Mouse (Mus musculus) heart, embryonic 14.5 days (tissue): ENCODE measurements around the gene Maml2. TPM values are rescaled to one million over a fixed set of nuclear protein-coding genes. Genes with fewer than 3 reads are reported as not detected.

Experiments
- ATAC-seq: fragments of 200-750 bp; cut with Nextera tagmentation; 2 replicates; pipeline ENCODE4 v1.8.0; 2017; ENCODE audit warnings: low read depth, moderate TSS enrichment; ENCODE audit not compliant: insufficient number of reproducible peaks, insufficient read depth, low FRiP score
- H3K27ac ChIP-seq, 2 experiments: fragments of 200-500 bp in 1 of 2; fragments of 300-500 bp in 1 of 2; sonication (generic) in 1 of 2; replicated peaks in 1 of 2; 2 replicates each; pipeline ENCODE4 v1.5.1; 2012 to 2014; ENCODE audit warnings: low read depth in 2 of 2, low read length in 2 of 2, control low read depth in 1 of 2, mild to moderate bottlenecking in 1 of 2, mixed read lengths in 1 of 2; ENCODE audit not compliant: control insufficient read depth in 1 of 2, insufficient read depth in 1 of 2
- H3K27me3 ChIP-seq: fragments of 300-500 bp; sonication (generic); 2 replicates; pipeline ENCODE4 v1.6.1; 2014; ENCODE audit warnings: mild to moderate bottlenecking, low read length, control low read depth; ENCODE audit not compliant: control insufficient read depth, insufficient read depth
- H3K36me3 ChIP-seq: fragments of 300-500 bp; sonication (generic); 2 replicates; pipeline ENCODE4 v1.6.1; 2014; ENCODE audit warnings: mild to moderate bottlenecking, control low read depth, low read length, mixed read lengths; ENCODE audit not compliant: control insufficient read depth, insufficient read depth
- H3K4me1 ChIP-seq, 2 experiments: fragments of 200-500 bp in 1 of 2; fragments of 300-500 bp in 1 of 2; sonication (generic) in 1 of 2; 2 replicates each; pipeline ENCODE4 v1.6.1; 2012 to 2014; ENCODE audit warnings: low read length in 2 of 2, control low read depth in 1 of 2, mixed read lengths in 1 of 2; ENCODE audit not compliant: control insufficient read depth in 2 of 2, insufficient read depth in 2 of 2
- H3K4me2 ChIP-seq: fragments of 300-500 bp; sonication (generic); 2 replicates; pipeline ENCODE4 v1.6.1; 2014; ENCODE audit warnings: mild to moderate bottlenecking, low read length
- H3K4me3 ChIP-seq, 2 experiments: fragments of 200-500 bp in 1 of 2; fragments of 300-500 bp in 1 of 2; sonication (generic) in 1 of 2; 2 replicates each; pipeline ENCODE4 v1.5.1; 2012 to 2014; ENCODE audit warnings: low read length in 2 of 2, mild to moderate bottlenecking in 2 of 2, control low read depth in 1 of 2, low read depth in 1 of 2, moderate library complexity in 1 of 2; ENCODE audit not compliant: control insufficient read depth in 1 of 2, insufficient read depth in 1 of 2
- H3K9ac ChIP-seq: fragments of 300-500 bp; sonication (generic); 2 replicates; pipeline ENCODE4 v1.6.1; 2014; ENCODE audit warnings: mild to moderate bottlenecking, low read length
- H3K9me3 ChIP-seq: fragments of 300-500 bp; sonication (generic); 2 replicates; pipeline ENCODE4 v1.6.1; 2016; ENCODE audit warnings: low read length, control low read depth; ENCODE audit not compliant: control insufficient read depth
- WGBS: fragments of 180-500 bp; shearing (Covaris S2); extraction: QIAGEN DNeasy Blood & Tissue Kit; methylation state at CpG from one replicate; pipeline ENCODE4 v1.1.7; 2014; 5-methylcytosine and 5-hydroxymethylcytosine counted together
- polyA plus RNA-seq: library from polyadenylated mRNA; unstranded; fragments of >200 nt; fragmentation: Nextera tagmentation; extraction: Ambion mirVana; gene quantifications from 2 replicates; pipeline ENCODE4 v1.2.1, GENCODE M21; 2014

Gene Maml2
- polyA plus RNA-seq, 1 experiment from 2014 or later = 10.5 TPM

DNA sequence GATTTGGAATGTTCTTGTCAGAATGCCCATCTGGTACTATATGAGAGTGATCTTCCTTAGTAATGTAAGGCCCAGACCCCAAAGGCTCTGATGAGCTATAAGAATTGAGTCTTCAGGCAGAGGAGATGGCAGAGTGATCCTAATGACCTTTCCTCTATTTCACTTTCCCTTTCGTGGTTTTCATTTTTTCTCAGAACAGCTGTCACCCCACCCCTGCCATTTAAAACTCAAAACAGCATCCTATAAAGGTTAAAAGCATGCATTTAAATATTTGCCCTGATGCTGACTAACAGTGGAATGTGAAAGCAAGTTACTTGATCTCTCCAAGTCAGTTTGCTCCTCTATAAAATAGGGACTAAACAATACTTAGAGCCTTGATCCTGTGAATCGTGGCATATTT lies 10.3 kb upstream of the Maml2 start:
- H3K27me3 ChIP-seq = no peaks in the 10 kb centered on the region
- H3K9me3 ChIP-seq = no peaks in the 10 kb centered on the region
- H3K36me3 ChIP-seq = no peaks in the 10 kb centered on the region
- no peaks in the 10 kb centered on the region for H3K4me1 ChIP-seq
- no peak overlapping the region for H3K27ac ChIP-seq
- 65% methylated on average over 2 of the region's 2 CpGs for WGBS
- no peak overlapping the region for H3K9ac ChIP-seq
- no peak for ATAC-seq
- no peak overlapping the region for H3K4me3 ChIP-seq
- H3K4me2 ChIP-seq = no peak overlapping the region

DNA sequence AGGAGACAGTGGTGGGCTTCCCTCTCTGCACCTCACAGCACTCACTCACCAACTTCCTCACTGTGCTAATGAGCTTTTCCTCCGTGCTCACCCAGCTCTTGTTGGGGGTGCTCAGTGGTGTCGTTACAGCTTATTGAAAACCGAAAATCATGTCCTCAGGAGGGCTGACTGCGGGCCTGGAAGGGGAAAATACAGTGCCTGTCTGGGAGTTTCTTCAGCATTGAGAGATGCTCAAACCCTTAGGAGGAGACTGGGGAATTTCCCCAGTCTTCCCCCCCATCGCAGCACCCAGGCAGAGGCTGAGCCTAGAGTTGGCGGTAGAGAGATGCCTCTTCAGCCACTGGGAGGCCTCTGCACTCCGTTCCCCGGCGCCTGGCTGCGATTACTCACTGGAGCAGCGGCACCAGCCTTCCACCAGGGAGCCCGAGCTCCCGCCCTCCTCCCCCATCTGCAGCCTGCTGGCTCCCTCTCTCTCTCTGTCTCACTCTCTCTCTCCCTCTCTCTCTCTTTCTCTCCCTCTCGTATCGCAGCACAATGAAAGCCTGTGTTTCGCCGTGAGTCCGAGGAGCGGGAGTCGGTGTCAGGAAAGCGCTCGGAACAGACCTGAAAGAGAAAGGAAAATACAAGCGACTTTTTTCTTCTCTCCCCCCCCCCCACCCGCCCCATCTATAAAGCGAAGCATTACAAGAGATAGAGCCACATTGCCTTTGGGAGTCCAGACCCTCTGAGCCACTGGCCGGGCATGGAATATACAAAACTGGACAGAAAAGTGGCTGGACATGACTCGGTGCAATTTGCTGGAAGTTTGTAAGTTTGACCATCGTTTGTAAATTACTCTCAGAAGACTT lies 1.3 kb upstream of the Maml2 start:
- no peaks in the 10 kb centered on the region for H3K36me3 ChIP-seq
- peak overlapping the region; percentile 57 to 75 for H3K4me3 ChIP-seq
- ATAC-seq = peak; percentile 89
- peak overlapping the region; percentile 97 for H3K4me2 ChIP-seq
- peaks cover 29 to 34% of the 10 kb centered on the region in 2 experiments for H3K4me1 ChIP-seq
- H3K27me3 ChIP-seq = no peaks in the 10 kb centered on the region
- H3K27ac ChIP-seq = peak overlapping the region; percentile 72 to 88
- H3K9me3 ChIP-seq = no peaks in the 10 kb centered on the region
- under 1% methylated on average over 28 of the region's 28 CpGs for WGBS
- peak overlapping the region; percentile 90 for H3K9ac ChIP-seq

DNA sequence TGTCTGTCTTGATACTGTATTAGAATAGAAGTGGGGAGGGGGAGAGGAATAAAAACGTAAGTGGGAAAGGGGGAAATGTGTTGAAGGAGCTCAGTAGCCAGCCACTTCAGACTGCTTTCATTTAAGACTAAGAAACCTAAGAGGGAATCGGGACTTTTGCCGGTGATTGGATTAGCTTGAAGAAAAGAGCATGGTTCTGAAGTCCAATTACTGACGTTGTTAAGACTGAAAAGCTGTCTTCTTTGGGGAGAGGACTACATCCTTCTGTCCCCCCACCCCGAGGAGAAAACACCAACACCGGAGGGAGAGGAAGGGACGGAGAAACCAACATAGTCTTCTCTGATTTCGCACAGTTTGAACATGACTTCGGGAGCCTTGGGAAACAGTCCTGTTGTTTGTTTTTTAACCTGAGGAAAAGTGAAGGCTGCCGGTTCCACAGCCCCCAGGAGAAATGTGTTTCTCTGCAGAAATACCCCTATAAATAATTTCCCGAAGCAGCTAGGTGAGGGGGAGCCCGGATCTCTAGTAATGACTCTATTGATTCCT lies 562 bp upstream of the Maml2 start:
- peak overlapping the region; percentile 97 for H3K4me2 ChIP-seq
- no peaks in the 10 kb centered on the region for H3K36me3 ChIP-seq
- peak overlapping the region; percentile 57 to 75 for H3K4me3 ChIP-seq
- ATAC-seq = no peak
- no peaks in the 10 kb centered on the region for H3K9me3 ChIP-seq
- WGBS = 1% methylated on average over 12 of the region's 12 CpGs
- peaks cover 35 to 41% of the 10 kb centered on the region in 2 experiments for H3K4me1 ChIP-seq
- H3K27me3 ChIP-seq = no peaks in the 10 kb centered on the region
- peak overlapping the region; percentile 90 for H3K9ac ChIP-seq
- peak overlapping the region; percentile 72 to 88 for H3K27ac ChIP-seq

DNA sequence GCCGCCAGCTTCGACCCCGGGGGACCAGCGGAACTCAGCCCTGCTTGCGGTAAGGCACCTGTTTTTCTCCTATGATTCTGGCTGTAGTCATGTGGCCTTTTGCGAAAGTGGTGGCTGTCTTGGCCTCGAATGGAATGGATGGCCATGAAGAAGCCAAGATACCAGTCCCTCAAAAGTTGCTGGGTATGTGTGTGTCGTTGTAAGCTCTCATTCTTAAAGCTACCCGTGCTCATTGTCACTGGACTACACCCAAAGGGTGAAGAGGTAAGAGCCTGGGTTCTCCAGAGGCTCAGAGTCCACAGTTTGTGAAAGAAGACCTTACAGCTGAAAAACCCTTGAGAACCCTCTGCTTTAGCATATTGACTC lies 739 bp downstream of the Maml2 start:
- H3K27me3 ChIP-seq = no peaks in the 10 kb centered on the region
- no peak for ATAC-seq
- peaks cover 44 to 50% of the 10 kb centered on the region in 2 experiments for H3K4me1 ChIP-seq

DNA sequence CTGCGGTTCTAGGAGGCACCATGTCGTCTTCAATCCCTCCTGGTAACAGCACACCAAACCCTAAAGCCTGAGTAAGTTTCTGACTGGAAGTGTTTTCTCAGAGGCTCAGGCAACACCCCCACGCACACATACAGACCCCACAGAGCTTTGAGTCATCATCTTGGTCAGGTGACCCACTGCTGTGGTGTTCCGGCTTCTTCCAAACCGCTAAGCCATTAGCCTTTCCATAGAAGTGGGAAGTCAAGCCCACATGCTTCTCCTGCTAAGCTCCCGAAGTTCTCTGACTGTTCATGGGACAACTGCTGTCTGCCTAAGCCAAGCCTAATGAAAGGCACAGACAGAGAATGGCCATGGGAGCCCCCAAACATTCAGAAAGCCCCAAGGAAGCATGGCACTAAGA lies 1.4 kb downstream of the Maml2 start:
- no peak for ATAC-seq
- Histone ChIP-seq H3K9me3 (no peaks in the 10 kb centered on the region), H3K27ac (peak overlapping the region; percentile 35 to 73; a peak in 1 of 4 replicates), H3K4me1 (peaks cover 48 to 57% of the 10 kb centered on the region in 2 experiments), H3K27me3 (no peaks in the 10 kb centered on the region), H3K36me3 (no peaks in the 10 kb centered on the region), H3K4me3 (peak overlapping the region; percentile 57 to 75), H3K4me2 (peak overlapping the region; percentile 97), H3K9ac (peak overlapping the region; percentile 90; the same call in 1 of the 2 replicates)
- 72% methylated on average over 6 of the region's 6 CpGs for WGBS

More for the DNA sequence above, 739 bp downstream of the Maml2 start:
- Histone ChIP-seq H3K4me2 (peak overlapping the region; percentile 97), H3K27ac (peak overlapping the region in 1 of 2 experiments; percentile 88; a peak in 2 of 4 replicates), H3K36me3 (no peaks in the 10 kb centered on the region), H3K9ac (peak overlapping the region; percentile 90), H3K4me3 (peak overlapping the region; percentile 57 to 75), H3K9me3 (no peaks in the 10 kb centered on the region)
- WGBS = 14% methylated on average over 9 of the region's 9 CpGs

DNA sequence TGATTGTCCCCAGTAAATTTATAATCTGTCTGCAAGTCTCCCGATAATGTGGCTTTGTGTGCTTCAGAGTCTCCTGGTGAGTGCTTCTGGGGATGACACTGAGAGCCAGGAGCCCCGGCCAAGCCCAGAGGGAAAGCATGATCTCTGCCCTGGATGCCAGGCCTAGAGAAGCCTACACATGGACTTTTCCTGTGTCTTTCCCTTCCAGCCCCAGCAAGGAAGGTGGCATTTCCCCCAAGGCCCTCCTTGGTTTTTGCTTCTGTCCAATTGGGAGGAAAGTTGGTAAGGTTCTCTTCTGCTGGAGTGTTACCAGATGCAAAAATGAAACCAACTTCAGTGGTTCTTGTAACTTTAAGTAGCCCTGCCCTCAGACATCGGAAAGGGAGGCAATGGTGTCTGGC lies 2.3 kb downstream of the Maml2 start:
- no peak for ATAC-seq
- no peaks in the 10 kb centered on the region for H3K36me3 ChIP-seq
- peak overlapping the region; percentile 16 to 75 for H3K4me3 ChIP-seq
- no peaks in the 10 kb centered on the region for H3K27me3 ChIP-seq
- peaks cover 48 to 62% of the 10 kb centered on the region in 2 experiments for H3K4me1 ChIP-seq
- H3K9ac ChIP-seq = peak overlapping the region; percentile 90
- H3K4me2 ChIP-seq = peak overlapping the region; percentile 97
- WGBS = 40% methylated on average over 3 of the region's 3 CpGs
- H3K27ac ChIP-seq = peak overlapping the region; percentile 63 to 73
- H3K9me3 ChIP-seq = no peaks in the 10 kb centered on the region

DNA sequence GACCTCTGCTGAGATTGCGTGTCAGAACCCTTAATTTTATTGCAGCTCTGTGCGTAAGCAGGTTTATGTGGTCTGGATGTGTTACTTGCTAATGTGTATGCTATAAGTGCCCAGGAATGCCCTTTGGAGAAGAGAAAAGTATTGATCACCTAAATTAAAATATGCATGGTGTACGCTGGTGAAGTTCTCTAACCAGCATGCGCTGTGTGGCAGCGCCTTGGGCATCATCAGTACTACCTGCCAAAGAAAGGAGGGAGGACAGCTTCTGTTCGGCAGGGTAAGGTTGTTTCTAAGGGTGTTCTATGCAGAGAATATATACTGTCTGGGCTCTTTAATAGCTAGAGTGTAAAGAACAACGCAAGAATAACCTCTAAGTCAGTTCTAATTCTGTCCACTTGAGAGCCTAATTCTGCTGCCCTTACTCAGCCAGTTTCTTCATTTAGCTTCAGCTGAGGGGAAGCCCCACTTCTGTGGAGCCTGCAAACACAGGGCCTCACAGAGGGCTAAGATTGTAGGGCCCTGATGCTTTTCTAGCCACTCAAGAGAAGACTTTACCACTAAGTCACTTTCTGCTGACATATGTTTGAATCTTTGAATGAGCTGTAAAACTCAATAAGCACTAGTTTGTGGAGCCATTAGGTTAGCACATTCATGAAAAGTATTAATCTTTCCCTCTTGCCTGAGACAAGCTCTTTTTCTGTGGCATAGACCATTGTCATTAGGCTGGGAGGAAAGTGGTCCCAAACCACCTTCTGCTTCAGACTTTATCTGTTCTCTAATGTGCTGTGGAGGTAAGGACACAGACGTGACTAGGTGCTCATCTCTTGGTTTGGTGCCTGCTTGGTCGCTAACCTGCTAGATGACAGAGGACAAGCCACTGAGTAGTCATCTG lies 3.4 kb downstream of the Maml2 start:
- peak overlapping the region in 1 of 2 experiments; percentile 75; a peak in 2 of 4 replicates for H3K4me3 ChIP-seq
- H3K27me3 ChIP-seq = no peaks in the 10 kb centered on the region
- peaks cover 46 to 62% of the 10 kb centered on the region in 2 experiments for H3K4me1 ChIP-seq
- ATAC-seq = no peak
- peak overlapping the region; percentile 63 to 73 for H3K27ac ChIP-seq
- H3K9me3 ChIP-seq = no peaks in the 10 kb centered on the region
- 52% methylated on average over 9 of the region's 9 CpGs for WGBS
- H3K36me3 ChIP-seq = no peaks in the 10 kb centered on the region
- peak overlapping the region; percentile 97 for H3K4me2 ChIP-seq
- peak overlapping the region; percentile 90 for H3K9ac ChIP-seq
